Mouse (Mus musculus) left cerebral cortex, postnatal 14 days (tissue): ENCODE data around the gene 1600002K03Rik. TPM values are rescaled to one million over a fixed set of nuclear protein-coding genes. Genes with fewer than 3 reads are reported as not detected.
"Not testable (repeated sequence)": the region's sequence is repeated elsewhere in the genome, so short reads cannot be mapped to it uniquely, and the experiment has no call there.

ENCODE experiments used
- DNase-seq, 2 experiments: peaks; one replicate each; pipeline ENCODE4 v3.0.0; 2021 to 2022; ENCODE audit warnings: low spot score in 2 of 2, mixed read lengths in 1 of 2
- intact Hi-C: fragments of 180-260 bp; cut with DNase I; formaldehyde crosslinking; loops from one replicate; pipeline ENCODE4 v1.15.1; 2025
- total RNA-seq, 2 experiments: library from RNA; stranded (reverse); gene quantifications; 2 replicates each; pipeline ENCODE4 v1.2.3; 2021

The 1600002K03Rik gene
- total RNA-seq, 2 experiments from 2014 or later = 5.7 to 6.2 TPM

- DNase-seq = no peak
- intact Hi-C loops = no loop called here
Observed at GRCm38 (mm10) chr10:80162716-80163299, 9.9 kb upstream of the 1600002K03Rik start.

- intact Hi-C loops = no loop called here
- DNase-seq = no peak
Observed at GRCm38 (mm10) chr10:80163721-80164120, 9.0 kb upstream of the 1600002K03Rik start.

- intact Hi-C loops = no loop called here
Observed at GRCm38 (mm10) chr10:80164161-80164997, 8.4 kb upstream of the 1600002K03Rik start.

GRCm38 (mm10) chr10:80164998-80165344, 7.8 kb upstream of the 1600002K03Rik start:
- intact Hi-C loops = loop anchor here (1.0 kb wide), 1 partner anchor 17 kb away; the partner anchor contains the start of gene Midn
- peak; percentile 98 for DNase-seq

More at GRCm38 (mm10) chr10:80164161-80164997, 8.4 kb upstream of the 1600002K03Rik start:
- no peak for DNase-seq

- intact Hi-C loops = loop anchor here (1.0 kb wide), 1 partner anchor 17 kb away; the partner anchor contains the start of gene Midn
- DNase-seq = peak in 1 of 2 experiments; percentile 68
Observed at GRCm38 (mm10) chr10:80165392-80166128, 7.2 kb upstream of the 1600002K03Rik start, which contains the start of gene Cirbp. Gene Cirbp (plus strand): TSS chr10:80165985.

- DNase-seq, intact Hi-C loops: not testable (repeated sequence)
Observed at GRCm38 (mm10) chr10:80166136-80166535, 6.6 kb upstream of the 1600002K03Rik start.

- intact Hi-C loops = no loop called here
- DNase-seq = peak; percentile 99
Observed at GRCm38 (mm10) chr10:80167460-80168037, 5.2 kb upstream of the 1600002K03Rik start.

- peak; percentile 93 to 94 for DNase-seq
- intact Hi-C loops = no loop called here
Observed at GRCm38 (mm10) chr10:80168038-80168661, 4.6 kb upstream of the 1600002K03Rik start.

- no peak for DNase-seq
- intact Hi-C loops = no loop called here
Observed at GRCm38 (mm10) chr10:80169070-80169469, 3.7 kb upstream of the 1600002K03Rik start.

- no peak for DNase-seq
- intact Hi-C loops = no loop called here
Observed at GRCm38 (mm10) chr10:80169651-80170050, 3.1 kb upstream of the 1600002K03Rik start.

- DNase-seq = no peak
- intact Hi-C loops = no loop called here
Observed at GRCm38 (mm10) chr10:80170052-80170451, 2.7 kb upstream of the 1600002K03Rik start.

GRCm38 (mm10) chr10:80170601-80171021, 2.1 kb upstream of the 1600002K03Rik start:
- intact Hi-C loops = no loop called here
- no peak for DNase-seq

- DNase-seq = no peak
- intact Hi-C loops = no loop called here
Observed at GRCm38 (mm10) chr10:80171252-80171651, 1.5 kb upstream of the 1600002K03Rik start.

- no peak for DNase-seq
- intact Hi-C loops = no loop called here
Observed at GRCm38 (mm10) chr10:80171760-80172526, 801 bp upstream of the 1600002K03Rik start.

GRCm38 (mm10) chr10:80173358-80173757, 614 bp downstream of the 1600002K03Rik start:
- intact Hi-C loops = no loop called here
- DNase-seq = no peak

GRCm38 (mm10) chr10:80173955-80174640, 1.4 kb downstream of the 1600002K03Rik start:
- DNase-seq = no peak
- intact Hi-C loops = no loop called here

- intact Hi-C loops = loop anchor here (1.0 to 5.0 kb wide), 2 partner anchors 71 to 198 kb away; no protein-coding TSS in a partner anchor
- no peak for DNase-seq
Observed at GRCm38 (mm10) chr10:80174705-80175104, 2.0 kb downstream of the 1600002K03Rik start.
